Mouse (Mus musculus) intestine, postnatal 0 days (tissue): ENCODE data around the gene Tmem50a. TPM values are rescaled to one million over a fixed set of nuclear protein-coding genes. Genes with fewer than 3 reads are reported as not detected.

ENCODE experiments used
- ATAC-seq: fragments of 200-750 bp; cut with Nextera tagmentation; 2 replicates; pipeline ENCODE4 v1.8.0; 2017; ENCODE audit warnings: mild to moderate bottlenecking, moderate TSS enrichment, moderate library complexity
- H3K27ac ChIP-seq: fragments of 300-500 bp; sonication (generic); 2 replicates; pipeline ENCODE4 v1.5.1; 2014; ENCODE audit warnings: mild to moderate bottlenecking, low read depth, low read length, moderate library complexity
- H3K27me3 ChIP-seq: fragments of 300-500 bp; sonication (generic); replicated peaks from 2 replicates; pipeline ENCODE4 v1.6.1; 2014; ENCODE audit warnings: low read length, mixed read lengths; ENCODE audit not compliant: control insufficient read depth, insufficient read depth
- H3K36me3 ChIP-seq: fragments of 300-500 bp; sonication (generic); 2 replicates; pipeline ENCODE4 v1.6.1; 2014; ENCODE audit warnings: mild to moderate bottlenecking, moderate library complexity; ENCODE audit not compliant: control insufficient read depth, insufficient read depth
- H3K4me1 ChIP-seq: fragments of 300-500 bp; sonication (generic); replicated peaks from 2 replicates; pipeline ENCODE4 v1.6.1; 2014; ENCODE audit warnings: antibody characterized with exemption, low read length, mixed read lengths; ENCODE audit not compliant: control insufficient read depth, insufficient read depth
- H3K4me2 ChIP-seq: fragments of 300-500 bp; sonication (generic); replicated peaks from 2 replicates; pipeline ENCODE4 v1.6.1; 2014; ENCODE audit warnings: low read depth, mild to moderate bottlenecking, moderate library complexity
- H3K4me3 ChIP-seq: fragments of 300-500 bp; sonication (generic); 2 replicates; pipeline ENCODE4 v1.5.1; 2014; ENCODE audit warnings: low read depth, low read length
- H3K9ac ChIP-seq: fragments of 300-500 bp; sonication (generic); 2 replicates; pipeline ENCODE4 v1.6.1; 2014; ENCODE audit warnings: mild to moderate bottlenecking, low read depth, low read length
- H3K9me3 ChIP-seq: fragments of 300-500 bp; sonication (generic); 2 replicates; pipeline ENCODE4 v1.6.1; 2016; ENCODE audit warnings: mixed run types; ENCODE audit not compliant: control insufficient read depth
- CTCF ChIP-seq: sonication (generic); IDR thresholded peaks from 2 replicates; pipeline ENCODE4 v1.5.1; 2016; ENCODE audit warnings: low read depth, mild to moderate bottlenecking, control low read depth, antibody characterized with exemption, moderate library complexity
- WGBS: fragments of 180-500 bp; shearing (Covaris S2); extraction: QIAGEN DNeasy Blood & Tissue Kit; methylation state at CpG from one replicate; pipeline ENCODE4 v1.1.7; 2014; 5-methylcytosine and 5-hydroxymethylcytosine counted together
- polyA plus RNA-seq: library from polyadenylated mRNA; unstranded; fragments of >200 nt; fragmentation: Nextera tagmentation; extraction: Ambion mirVana; gene quantifications from 2 replicates; pipeline ENCODE4 v1.2.1, GENCODE M21; 2015

Gene Tmem50a
- polyA plus RNA-seq: 129 and 136 TPM in 2 replicates

- peak within 1 kb of the TSS; percentile 91 for H3K9ac ChIP-seq
- no peaks in the 10 kb centered on the region for H3K27me3 ChIP-seq
- no peak for TF ChIP-seq CTCF
- 0 out of 2 replicates have a peak, but pooled peaks cover 9% of the 10 kb centered on the region for H3K36me3 ChIP-seq
- peak; percentile 88 for ATAC-seq
- WGBS: under 1% methylated on average over 25 of the region's 25 CpGs
- no peaks in the 10 kb centered on the region for H3K9me3 ChIP-seq
- peak within 1 kb of the TSS; percentile 92 for H3K27ac ChIP-seq
- H3K4me3 ChIP-seq: peak within 1 kb of the TSS; percentile 89
- H3K4me2 ChIP-seq: peak within 1 kb of the TSS; percentile 77
- no peaks in the 10 kb centered on the region for H3K4me1 ChIP-seq
Measured at GRCm38 (mm10) chr4:134914864-134915209, at the start of gene Tmem50a. TSS of gene Tmem50a (minus strand) at chr4:134915024.

GRCm38 (mm10) chr4:134963021-134963776 is 48.4 kb upstream of the Tmem50a start:
- Histone ChIP-seq H3K36me3 (no peaks in the 10 kb centered on the region), H3K27ac (no peak overlapping the region), H3K4me3 (no peak overlapping the region; the same call in 1 of the 2 replicates), H3K9me3 (no peaks in the 10 kb centered on the region), H3K27me3 (no peaks in the 10 kb centered on the region), H3K4me2 (peak overlapping the region; percentile 50), H3K4me1 (no peaks in the 10 kb centered on the region), H3K9ac (no peak overlapping the region)
- peak; percentile 77 for TF ChIP-seq CTCF
- ATAC-seq: no peak
- WGBS: 22% methylated on average over 19 of the region's 19 CpGs

DNA sequence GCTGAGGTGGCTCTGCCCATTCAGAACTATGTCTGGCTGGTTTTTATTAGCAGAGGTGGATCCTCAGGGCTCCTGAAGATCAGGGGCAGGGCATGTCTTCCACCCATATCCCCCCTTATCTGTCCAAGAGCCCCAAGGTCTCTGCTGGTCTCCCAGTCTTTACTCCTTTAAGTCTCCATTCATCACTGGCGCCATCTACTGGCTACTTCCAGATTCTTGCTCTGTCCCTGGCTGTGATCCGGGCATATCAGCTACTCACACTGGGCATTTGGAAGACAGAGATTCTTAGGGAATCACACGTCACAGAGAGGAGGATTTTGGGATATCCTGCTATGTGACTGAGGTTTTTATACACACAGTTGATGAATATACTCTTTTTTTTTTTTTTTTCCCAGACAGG is 41.5 kb upstream of the Tmem50a start:
- no peak overlapping the region for H3K4me2 ChIP-seq
- no peaks in the 10 kb centered on the region for H3K27me3 ChIP-seq
- peak; percentile 79 for TF ChIP-seq CTCF
- 25% methylated on average over 3 of the region's 3 CpGs for WGBS
- ATAC-seq: peak; percentile 59
- H3K4me3 ChIP-seq: no peak overlapping the region
- H3K9me3 ChIP-seq: no peaks in the 10 kb centered on the region
- H3K4me1 ChIP-seq: no peaks in the 10 kb centered on the region
- no peaks in the 10 kb centered on the region for H3K36me3 ChIP-seq
- H3K9ac ChIP-seq: no peak overlapping the region
- H3K27ac ChIP-seq: no peak overlapping the region

DNA sequence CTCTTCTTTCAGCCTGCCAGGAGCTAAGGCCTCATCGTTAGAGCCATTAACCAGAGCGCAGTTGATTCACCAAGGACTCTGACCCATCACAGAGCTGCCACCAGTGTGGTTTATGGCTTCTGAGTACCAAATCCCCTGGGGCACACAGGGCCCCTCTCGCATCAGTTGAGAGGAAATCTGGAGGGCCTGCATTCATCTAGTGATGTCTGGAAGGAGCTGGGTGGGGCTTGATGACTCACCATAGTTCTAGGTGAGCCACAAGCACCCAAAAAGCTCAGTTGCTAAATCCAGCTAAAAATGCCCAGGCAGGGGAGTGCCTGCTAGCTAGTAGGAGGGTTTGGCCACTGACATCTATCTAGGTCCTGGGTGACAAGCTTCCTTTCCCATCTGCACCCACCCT is 41.0 kb upstream of the Tmem50a start:
- no peaks in the 10 kb centered on the region for H3K36me3 ChIP-seq
- no peak overlapping the region for H3K4me3 ChIP-seq
- no peak overlapping the region for H3K9ac ChIP-seq
- no peak overlapping the region for H3K27ac ChIP-seq
- ATAC-seq: peak; percentile 85
- no peak overlapping the region; the same call in 1 of the 2 replicates for H3K4me2 ChIP-seq
- no peak for TF ChIP-seq CTCF
- no peaks in the 10 kb centered on the region for H3K9me3 ChIP-seq
- WGBS: 32% methylated on average over 3 of the region's 3 CpGs
- no peaks in the 10 kb centered on the region for H3K4me1 ChIP-seq
- no peaks in the 10 kb centered on the region for H3K27me3 ChIP-seq

DNA sequence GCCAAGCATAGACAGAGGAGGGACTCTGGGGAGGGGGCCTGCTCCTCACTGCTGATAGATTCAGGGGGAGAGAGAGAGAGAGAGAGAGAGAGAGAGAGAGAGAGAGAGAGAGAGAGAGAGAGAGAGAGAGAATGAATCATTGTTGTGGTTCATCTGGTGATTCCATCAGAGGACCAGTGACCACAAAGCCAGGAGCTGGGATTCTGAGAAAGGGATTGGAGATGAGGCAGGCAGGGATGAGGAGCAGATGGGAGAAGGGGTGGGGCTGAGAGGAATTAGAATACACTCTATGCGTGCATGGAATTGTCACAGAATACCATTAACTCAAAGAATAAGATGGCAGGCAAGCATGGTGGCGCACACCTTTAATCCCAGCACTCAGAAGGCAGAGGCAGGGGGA is 40.4 kb upstream of the Tmem50a start:
- Histone ChIP-seq H3K4me1 (no peaks in the 10 kb centered on the region), H3K4me3 (no peak overlapping the region), H3K4me2 (no peak overlapping the region), H3K36me3 (no peaks in the 10 kb centered on the region), H3K9ac (no peak overlapping the region), H3K27me3 (no peaks in the 10 kb centered on the region), H3K9me3 (no peaks in the 10 kb centered on the region), H3K27ac (no peak overlapping the region)
- no peak for TF ChIP-seq CTCF
- 90% methylated on average over 2 of the region's 2 CpGs for WGBS
- ATAC-seq: no peak

DNA sequence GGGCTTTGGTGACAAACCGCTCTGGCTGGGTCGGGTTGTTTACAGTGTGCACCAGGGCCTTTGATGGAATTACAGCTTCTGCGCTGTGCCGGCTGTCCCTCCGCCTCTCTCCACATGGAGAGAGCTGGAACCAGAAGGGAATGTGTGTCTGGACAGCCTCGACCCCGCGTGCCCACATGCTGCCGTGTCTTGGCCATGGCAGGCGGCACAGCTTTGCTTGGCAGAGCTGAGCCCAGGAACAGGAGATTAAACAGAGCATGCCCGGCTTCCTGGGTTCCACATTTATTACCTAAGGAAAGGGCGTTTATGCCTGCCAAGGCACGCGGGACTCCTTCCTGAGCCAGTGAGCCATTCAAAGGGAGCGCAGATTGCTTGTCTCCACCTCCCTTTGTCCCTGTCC is 39.6 kb upstream of the Tmem50a start:
- TF ChIP-seq CTCF: no peak
- H3K4me1 ChIP-seq: no peaks in the 10 kb centered on the region
- 15% methylated on average over 15 of the region's 15 CpGs for WGBS
- 0 out of 2 replicates have a peak overlapping the region, but pooled peaks have one; percentile 10 for H3K4me2 ChIP-seq
- H3K36me3 ChIP-seq: no peaks in the 10 kb centered on the region
- H3K27ac ChIP-seq: no peak overlapping the region
- no peaks in the 10 kb centered on the region for H3K27me3 ChIP-seq
- no peak overlapping the region for H3K4me3 ChIP-seq
- no peak for ATAC-seq
- no peaks in the 10 kb centered on the region for H3K9me3 ChIP-seq
- no peak overlapping the region for H3K9ac ChIP-seq
